Mouse (Mus musculus): ENCODE results near the gene Galk1. TPM values are rescaled to one million over a fixed set of nuclear protein-coding genes. Genes with fewer than 3 reads are reported as not detected.

Gene Galk1
- 12.6 TPM for total RNA-seq (2023)

DNA sequence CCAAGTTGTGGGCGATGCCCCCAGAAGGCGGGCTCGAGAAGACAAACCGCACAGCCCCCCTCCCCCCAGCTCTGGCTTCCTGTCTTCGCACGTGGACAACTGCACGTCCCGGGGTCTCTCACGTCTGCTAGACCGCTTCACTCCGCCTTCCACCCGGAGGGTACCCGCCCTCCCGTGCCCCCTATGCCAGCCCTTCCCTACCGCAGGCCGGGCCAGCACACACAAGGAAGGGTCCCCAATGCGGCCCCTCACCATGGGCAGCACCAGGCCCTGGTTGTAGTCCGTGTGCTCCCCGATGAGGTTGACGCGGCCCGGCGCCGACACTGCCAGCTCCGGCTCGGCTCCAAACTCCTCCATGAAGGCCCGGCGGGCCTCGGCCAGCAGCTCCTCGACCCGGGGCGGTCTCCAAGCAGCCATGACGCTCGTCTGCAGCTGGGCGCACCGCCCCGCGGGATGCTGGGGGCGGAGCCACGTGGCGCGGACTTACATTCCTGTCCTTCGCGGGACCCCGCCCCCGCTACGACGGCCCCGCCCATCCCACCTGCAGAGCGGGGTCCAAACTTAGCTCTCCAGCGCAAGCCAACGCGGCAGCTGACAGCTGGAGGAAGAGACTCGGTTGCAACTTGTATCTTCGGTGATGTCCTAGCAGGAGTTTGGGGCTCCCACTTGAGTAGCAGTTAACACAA lies at the start of gene Galk1:
Gene Galk1 (minus strand): TSS at position 458 of the 686 bp plus-strand sequence.

DNA sequence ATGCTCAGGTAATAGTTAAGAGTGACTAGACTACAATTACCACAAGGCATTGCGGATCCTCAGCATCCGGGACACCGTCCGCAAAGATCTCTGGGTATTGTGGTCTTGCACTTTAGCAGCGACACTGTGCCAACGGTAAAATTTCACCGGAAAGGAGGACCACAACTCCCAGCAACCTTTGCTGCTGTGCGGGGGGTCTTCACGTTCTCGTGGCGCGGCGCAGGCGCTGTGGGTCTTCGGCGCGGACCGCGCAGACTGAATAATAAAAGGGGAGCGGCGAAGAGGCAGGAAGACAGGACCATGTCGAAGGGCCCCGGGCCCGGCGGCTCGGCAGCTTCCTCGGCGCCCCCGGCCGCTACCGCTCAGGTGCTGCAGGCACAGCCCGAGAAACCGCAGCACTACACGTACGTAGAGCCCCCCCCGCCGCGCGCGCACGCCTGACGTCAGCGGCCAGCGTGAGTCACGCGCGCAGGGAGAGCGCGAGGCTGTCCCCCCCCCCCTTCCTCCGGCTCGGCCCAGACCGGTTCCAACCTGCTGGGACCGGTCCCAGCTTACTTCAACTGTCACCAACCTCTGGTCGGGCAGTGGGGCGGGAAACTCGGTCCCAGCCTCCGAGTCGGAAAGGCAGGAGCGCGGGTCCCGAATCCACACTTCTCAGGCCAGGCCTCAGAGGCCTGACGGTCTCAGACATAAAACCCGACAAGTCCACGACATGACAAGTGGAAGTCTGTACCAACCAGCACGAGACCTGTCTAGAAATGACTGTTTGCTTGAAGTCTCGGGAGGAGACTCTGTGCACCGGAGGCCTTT lies 17.8 kb upstream of the Galk1 start, which contains the start of gene Unk:
Gene Unk (plus strand): TSS at position 235 of the 810 bp plus-strand sequence.

DNA sequence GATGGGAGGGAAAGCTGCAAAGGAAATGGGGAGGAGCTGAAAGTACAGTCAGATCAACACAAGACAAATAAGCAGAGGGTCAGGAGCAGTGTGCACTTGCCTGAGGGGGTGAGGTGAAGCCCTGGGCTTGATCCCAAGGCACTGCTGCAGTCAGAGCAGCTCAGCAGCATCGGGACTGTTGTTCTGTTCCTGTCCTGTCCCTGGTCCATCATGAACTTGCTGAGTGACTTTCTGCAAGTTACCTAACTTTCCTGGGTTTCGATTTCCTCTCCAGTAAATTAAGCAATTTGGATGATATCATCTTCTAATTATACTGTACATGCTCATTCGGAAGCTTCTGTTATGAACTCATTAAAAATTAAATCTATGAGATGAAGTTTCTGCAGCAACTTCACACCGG lies 15.2 kb upstream of the Galk1 start, which contains the start of gene H3f3b:
Gene H3f3b (minus strand): TSS at position 207 of the 400 bp plus-strand sequence.

DNA sequence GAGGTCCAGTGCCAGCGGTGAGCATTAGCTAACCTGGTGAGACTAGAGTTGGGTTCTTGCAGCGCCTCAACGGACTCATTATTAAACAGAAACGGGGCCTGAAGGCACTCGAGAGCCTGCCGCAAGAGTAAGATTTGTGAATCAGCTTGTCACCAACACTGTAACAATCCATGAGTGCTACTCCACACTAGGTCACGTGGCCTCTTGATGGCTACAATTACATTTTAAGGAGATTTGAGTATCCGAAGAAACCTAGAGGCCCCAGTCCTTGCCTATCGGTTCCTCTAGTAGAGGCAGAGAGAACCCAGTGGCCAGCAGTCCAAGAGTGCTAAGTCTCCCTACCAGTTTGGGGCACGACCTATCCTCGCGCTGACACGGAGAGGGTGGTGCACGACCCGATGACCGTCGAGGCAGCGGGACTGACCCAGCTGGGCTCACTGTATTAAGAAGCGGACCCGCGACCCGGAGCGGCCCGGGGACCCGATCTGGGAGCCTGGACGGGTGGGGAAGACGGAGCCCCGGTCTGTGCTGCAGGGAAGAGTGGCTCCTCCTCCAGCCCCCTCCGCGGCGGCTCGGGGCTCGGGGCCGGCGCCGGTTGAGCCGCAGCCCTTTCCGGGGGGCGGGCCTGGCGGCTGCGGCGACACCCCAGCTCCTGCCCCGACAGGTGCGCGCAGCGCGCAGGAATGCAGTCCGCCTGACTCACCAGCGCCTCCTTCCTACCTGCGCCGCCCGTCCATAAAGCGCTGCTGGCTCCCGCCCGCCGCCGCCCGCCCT lies 38.0 kb downstream of the Galk1 start, which contains the start of gene Itgb4:
Gene Itgb4 (plus strand): TSS at position 401 of the 774 bp plus-strand sequence.

Other genes starting within 250 kb of the Galk1 start
- 45.5 TPM for gene Tmem94, start 247.3 kb downstream of the Galk1 start, total RNA-seq (2023)
- gene Caskin2, start 199.1 kb downstream of the Galk1 start, total RNA-seq (2023): 1.1 TPM
- gene Tsen54, start 198.0 kb downstream of the Galk1 start, total RNA-seq (2023): 16.3 TPM
- gene Llgl2, start 188.7 kb downstream of the Galk1 start, total RNA-seq (2023): 24.1 TPM
- gene Myo15b, start 154.3 kb downstream of the Galk1 start, total RNA-seq (2023): not detected
- not detected for gene Smim5, start 112.8 kb downstream of the Galk1 start, total RNA-seq (2023)
- not detected for gene Smim6, start 100.7 kb downstream of the Galk1 start, total RNA-seq (2023)
- 56.8 TPM for gene Sap30bp, start 79.4 kb downstream of the Galk1 start, total RNA-seq (2023)
- 18.0 TPM for gene Recql5, start 79.2 kb downstream of the Galk1 start, total RNA-seq (2023)
- not detected for gene Itgb4, start 38.0 kb downstream of the Galk1 start, total RNA-seq (2023)
- gene H3f3b, start 15.2 kb upstream of the Galk1 start, total RNA-seq (2023): 1,542 TPM
- gene Unk, start 17.6 kb upstream of the Galk1 start, total RNA-seq (2023): 62.9 TPM
- gene Unc13d, start 65.2 kb upstream of the Galk1 start, total RNA-seq (2023): 71.6 TPM
- 192 TPM for gene Wbp2, start 74.3 kb upstream of the Galk1 start, total RNA-seq (2023)
- gene Trim47, start 114.5 kb upstream of the Galk1 start, total RNA-seq (2023): 0.73 TPM
- gene Trim65, start 118.4 kb upstream of the Galk1 start, total RNA-seq (2023): 30.5 TPM
- gene Mrpl38, start 126.1 kb upstream of the Galk1 start, total RNA-seq (2023): 49.6 TPM
- 19.2 TPM for gene Fbf1, start 155.4 kb upstream of the Galk1 start, total RNA-seq (2023)
- 31.4 TPM for gene Ten1, start 186.1 kb upstream of the Galk1 start, total RNA-seq (2023)
- 40.6 TPM for gene Acox1, start 186.3 kb upstream of the Galk1 start, total RNA-seq (2023)
- 0.35 TPM for gene Evpl, start 225.4 kb upstream of the Galk1 start, total RNA-seq (2023)